Mouse (Mus musculus) megakaryocyte, adult 5-6 weeks (primary cell): ENCODE results near the gene Tmem132c. TPM values are rescaled to one million over a fixed set of nuclear protein-coding genes. Genes with fewer than 3 reads are reported as not detected.

Experiments used
- ATAC-seq: 2 replicates; pipeline ENCODE4 v1.8.0; 2016; ENCODE audit warnings: mild to moderate bottlenecking, inconsistent platforms; ENCODE audit not compliant: poor library complexity, severe bottlenecking
- total RNA-seq, 2 experiments: library from RNA; stranded (forward) in 1 of 2; stranded (reverse) in 1 of 2; fragments of 153-499, 151-499 nt in 1 of 2; fragments of 221-1000, 200-1000 nt in 1 of 2; gene quantifications; 2 replicates each; pipeline versions ENCODE4 v1.2.3 to v1.2.4; 2015 to 2017

The Tmem132c gene
- total RNA-seq, 2 experiments from 2014 or later: not detected

- ATAC-seq: no peak
Observed at GRCm38 (mm10) chr5:127282539-127283123, 41.0 kb downstream of the Tmem132c start.

GRCm38 (mm10) chr5:127286886-127287285 lies 45.3 kb downstream of the Tmem132c start:
- ATAC-seq: no peak

- no peak for ATAC-seq
Observed at GRCm38 (mm10) chr5:127289659-127290058, 48.1 kb downstream of the Tmem132c start.

DNA sequence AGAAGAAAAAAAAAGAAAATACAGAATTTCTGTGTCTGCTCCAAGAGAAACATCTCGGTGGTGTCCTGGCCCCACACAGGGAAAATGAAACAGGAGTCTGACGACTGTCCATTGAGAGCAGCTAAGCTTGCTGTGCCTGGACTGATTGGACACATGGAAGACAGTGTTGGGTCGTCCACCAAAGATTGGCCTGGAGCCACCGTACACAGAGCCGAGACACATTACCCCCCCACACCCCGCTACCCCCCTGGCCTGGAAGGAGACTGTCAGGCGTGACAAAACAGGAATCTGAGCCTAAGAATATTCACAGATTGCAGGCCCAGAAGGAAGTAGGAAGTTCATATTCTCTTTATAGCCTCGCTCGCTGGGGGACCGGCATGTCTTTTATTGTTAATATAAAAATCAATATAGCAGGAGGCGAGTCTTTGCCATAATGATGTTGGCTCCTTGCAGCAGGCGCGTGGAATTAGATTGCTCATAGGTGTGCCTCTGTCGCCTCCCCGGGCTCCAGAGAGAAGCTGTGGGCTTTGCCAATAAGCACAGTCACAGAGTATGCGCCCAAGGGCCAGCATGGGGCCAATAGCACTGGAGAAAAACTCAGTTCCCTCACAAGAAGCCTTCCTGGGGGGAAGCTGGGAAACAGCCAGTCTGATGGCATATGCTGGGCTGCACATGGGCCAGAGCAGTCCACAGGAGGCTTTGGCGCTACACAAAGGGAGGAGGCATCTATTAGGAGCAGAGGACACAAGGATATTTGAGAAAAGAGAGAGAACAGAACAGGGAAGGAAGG lies 49.0 kb downstream of the Tmem132c start:
- ATAC-seq: no peak

GRCm38 (mm10) chr5:127291581-127291980 lies 50.0 kb downstream of the Tmem132c start:
- no peak for ATAC-seq

GRCm38 (mm10) chr5:127293698-127294097 lies 52.1 kb downstream of the Tmem132c start:
- ATAC-seq: no peak

GRCm38 (mm10) chr5:127297461-127297860 lies 55.9 kb downstream of the Tmem132c start:
- no peak for ATAC-seq

DNA sequence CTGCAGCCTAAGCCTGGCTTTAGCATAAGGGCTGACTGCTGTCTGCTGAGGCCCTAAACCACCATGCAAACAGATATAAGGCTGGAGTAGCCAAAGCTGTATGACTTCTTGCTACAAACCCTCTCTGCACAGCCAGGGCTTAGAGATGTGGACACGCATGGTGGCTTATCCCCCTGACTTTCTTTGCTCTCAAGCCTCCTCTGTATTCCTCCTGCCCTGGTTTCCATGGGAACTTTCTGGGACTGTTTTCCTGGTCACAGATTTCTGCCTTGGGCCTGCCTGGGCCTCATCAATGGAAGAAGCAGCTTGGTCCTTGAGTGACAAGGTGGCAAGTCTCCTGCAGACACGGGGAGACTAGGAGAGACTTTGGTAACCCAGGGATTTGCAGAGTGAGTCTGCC lies 56.5 kb downstream of the Tmem132c start:
- ATAC-seq: no peak

GRCm38 (mm10) chr5:127299010-127299409 lies 57.4 kb downstream of the Tmem132c start:
- no peak for ATAC-seq

DNA sequence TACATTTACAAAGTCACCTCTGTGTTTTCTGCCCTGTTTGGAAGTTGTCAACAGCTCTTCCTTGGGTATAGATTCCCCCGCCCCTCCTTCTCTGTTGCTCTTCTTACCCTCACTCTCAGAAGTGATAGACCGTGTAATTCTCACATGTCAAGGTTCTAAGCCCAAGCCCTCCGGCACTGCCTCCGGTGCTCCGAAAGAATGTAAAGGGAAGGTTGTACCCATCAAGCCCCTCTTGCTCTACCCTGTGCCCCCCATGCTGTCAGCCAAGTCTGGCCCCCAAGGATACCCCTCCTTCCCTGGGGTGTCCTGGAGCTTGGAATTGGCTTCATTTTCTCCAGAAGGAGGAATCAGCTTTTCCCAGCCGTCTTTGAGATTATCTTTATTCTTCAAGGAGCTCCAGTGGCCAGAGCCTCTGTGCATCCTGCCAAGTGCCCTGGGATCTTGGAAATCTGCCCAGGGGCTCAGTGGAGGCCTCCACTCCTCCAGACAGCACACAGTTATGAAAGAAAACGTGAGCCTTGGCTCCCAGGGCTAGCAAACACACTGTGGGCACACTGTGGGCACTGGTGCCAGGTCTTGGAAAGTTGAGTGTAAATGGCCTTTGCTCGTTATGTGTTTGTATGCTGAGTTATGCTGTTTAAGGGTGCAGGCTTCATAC lies 59.1 kb downstream of the Tmem132c start:
- ATAC-seq: no peak

- ATAC-seq: no peak
Observed at GRCm38 (mm10) chr5:127305312-127305711, 63.7 kb downstream of the Tmem132c start.

DNA sequence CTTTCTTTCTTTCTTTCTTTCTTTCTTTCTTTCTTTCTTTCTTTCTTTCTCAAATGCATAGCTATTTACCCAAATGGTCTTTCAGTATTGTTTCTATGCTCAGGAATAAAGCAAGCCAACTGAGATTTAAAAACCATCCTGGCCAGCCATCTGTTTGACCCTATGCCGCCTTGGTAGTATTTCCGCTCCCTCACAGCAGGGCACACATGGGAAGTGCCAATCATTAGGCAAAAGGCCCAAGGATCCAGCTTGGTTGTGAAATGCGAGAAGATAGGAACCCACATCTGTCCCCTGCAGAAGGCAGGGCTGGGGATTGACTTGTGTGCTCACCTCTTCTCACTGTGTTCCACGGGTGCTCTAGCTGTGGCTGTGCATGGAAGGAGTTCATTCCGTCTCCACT lies 64.1 kb downstream of the Tmem132c start:
- ATAC-seq: no peak

GRCm38 (mm10) chr5:127306726-127307125 lies 65.1 kb downstream of the Tmem132c start:
- no peak for ATAC-seq

GRCm38 (mm10) chr5:127310318-127311004 lies 68.9 kb downstream of the Tmem132c start:
- no peak for ATAC-seq

GRCm38 (mm10) chr5:127311005-127311331 lies 69.4 kb downstream of the Tmem132c start:
- ATAC-seq: no peak

DNA sequence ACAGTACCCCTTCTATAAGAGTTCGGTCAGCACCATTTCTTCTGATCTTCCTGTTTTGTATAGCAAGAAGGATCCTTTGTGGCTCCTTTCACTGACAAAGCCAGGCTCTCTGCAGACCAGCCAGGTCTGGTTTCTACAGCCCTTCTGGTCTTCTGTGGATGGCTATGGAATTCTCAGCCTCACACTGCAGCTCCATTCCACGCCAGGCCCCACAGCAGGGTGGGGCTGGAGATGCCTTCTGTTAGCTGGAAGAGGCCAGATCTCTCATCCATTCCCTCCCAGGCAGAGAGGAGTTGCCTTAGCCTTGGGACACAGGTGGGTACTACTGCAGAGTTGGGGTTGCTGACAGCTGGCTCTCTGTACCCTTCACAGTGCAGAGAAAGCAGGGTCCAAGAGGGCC lies 72.0 kb downstream of the Tmem132c start:
- ATAC-seq: no peak

GRCm38 (mm10) chr5:127319096-127319779 lies 77.6 kb downstream of the Tmem132c start:
- ATAC-seq: no peak

DNA sequence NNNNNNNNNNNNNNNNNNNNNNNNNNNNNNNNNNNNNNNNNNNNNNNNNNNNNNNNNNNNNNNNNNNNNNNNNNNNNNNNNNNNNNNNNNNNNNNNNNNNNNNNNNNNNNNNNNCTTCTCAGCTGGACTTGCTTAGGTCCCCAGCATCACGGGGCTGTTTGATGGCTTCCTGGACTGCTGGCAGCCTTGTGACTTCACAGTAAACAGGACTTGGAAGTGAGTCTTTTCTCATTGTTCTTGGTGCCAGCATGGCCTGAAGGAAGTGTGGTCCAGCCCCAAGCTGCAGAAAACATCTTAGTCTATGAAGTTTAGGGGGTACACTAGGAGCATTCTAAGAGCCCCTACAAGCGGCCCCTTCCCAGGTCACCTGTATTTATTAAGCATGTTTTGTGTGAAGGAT lies 83.0 kb downstream of the Tmem132c start:
- no peak for ATAC-seq

GRCm38 (mm10) chr5:127336048-127336907 lies 94.7 kb downstream of the Tmem132c start:
- ATAC-seq: no peak

DNA sequence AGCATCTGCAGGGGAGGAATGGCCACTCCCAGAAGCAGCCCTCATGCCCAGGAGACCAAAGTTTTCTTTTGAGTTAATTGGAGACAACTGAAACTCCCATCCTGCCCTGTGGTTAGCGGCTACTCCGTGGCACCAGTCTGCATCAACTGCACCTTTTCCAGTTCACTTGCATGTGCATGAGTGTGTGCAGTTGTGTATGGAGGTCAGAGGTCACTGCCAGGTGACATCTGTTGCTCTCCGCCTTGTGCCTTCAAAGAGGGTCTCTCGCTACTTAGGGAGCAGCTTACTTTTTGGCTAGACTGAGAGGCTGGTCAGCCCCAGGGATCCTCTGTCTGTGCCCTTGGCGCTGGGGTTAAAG lies 95.3 kb downstream of the Tmem132c start:
- ATAC-seq: no peak
